Mouse (Mus musculus) lung, embryonic 15.5 days (tissue): Measurements from ENCODE around the gene Tex38. TPM values are rescaled to one million over a fixed set of nuclear protein-coding genes. Genes with fewer than 3 reads are reported as not detected.

Source experiments
- ATAC-seq: fragments of 200-750 bp; cut with Nextera tagmentation; 2 replicates; pipeline ENCODE4 v1.8.0; 2017; ENCODE audit warnings: moderate number of reproducible peaks, borderline replicate concordance; ENCODE audit not compliant: low FRiP score, low TSS enrichment; ENCODE audit errors: extremely low read depth
- H3K27ac ChIP-seq: fragments of 300-500 bp; sonication (generic); 2 replicates; pipeline ENCODE4 v1.5.1; 2015; ENCODE audit warnings: moderate library complexity, mild to moderate bottlenecking, inconsistent platforms
- H3K27me3 ChIP-seq: fragments of 300-500 bp; sonication (generic); 2 replicates; pipeline ENCODE4 v1.6.1; 2015; ENCODE audit warnings: inconsistent platforms
- H3K36me3 ChIP-seq: fragments of 300-500 bp; sonication (generic); 2 replicates; pipeline ENCODE4 v1.6.1; 2015; ENCODE audit warnings: inconsistent platforms
- H3K4me1 ChIP-seq: fragments of 300-500 bp; sonication (generic); 2 replicates; pipeline ENCODE4 v1.6.1; 2015; ENCODE audit warnings: inconsistent platforms
- H3K4me2 ChIP-seq: fragments of 300-500 bp; sonication (generic); 2 replicates; pipeline ENCODE4 v1.6.1; 2015; ENCODE audit warnings: inconsistent platforms, mild to moderate bottlenecking, moderate library complexity
- H3K4me3 ChIP-seq: fragments of 300-500 bp; sonication (generic); 2 replicates; pipeline ENCODE4 v1.5.1; 2015; ENCODE audit warnings: mild to moderate bottlenecking, inconsistent platforms
- H3K9ac ChIP-seq: fragments of 300-500 bp; sonication (generic); 2 replicates; pipeline ENCODE4 v1.6.1; 2015; ENCODE audit warnings: inconsistent platforms
- H3K9me3 ChIP-seq: fragments of 300-500 bp; sonication (generic); 2 replicates; pipeline ENCODE4 v1.6.1; 2016; ENCODE audit warnings: inconsistent platforms
- WGBS: fragments of 180-500 bp; shearing (Covaris S2); methylation state at CpG from one replicate; pipeline ENCODE4 v1.1.7; 2015; 5-methylcytosine and 5-hydroxymethylcytosine counted together
- polyA plus RNA-seq: library from polyadenylated mRNA; unstranded; fragments of >200 nt; fragmentation: Nextera tagmentation; extraction: Ambion mirVana; gene quantifications from 2 replicates; pipeline ENCODE4 v1.2.1, GENCODE M21; 2015

Tex38 gene
- 0.20 and 0.32 TPM in 2 replicates for polyA plus RNA-seq

DNA sequence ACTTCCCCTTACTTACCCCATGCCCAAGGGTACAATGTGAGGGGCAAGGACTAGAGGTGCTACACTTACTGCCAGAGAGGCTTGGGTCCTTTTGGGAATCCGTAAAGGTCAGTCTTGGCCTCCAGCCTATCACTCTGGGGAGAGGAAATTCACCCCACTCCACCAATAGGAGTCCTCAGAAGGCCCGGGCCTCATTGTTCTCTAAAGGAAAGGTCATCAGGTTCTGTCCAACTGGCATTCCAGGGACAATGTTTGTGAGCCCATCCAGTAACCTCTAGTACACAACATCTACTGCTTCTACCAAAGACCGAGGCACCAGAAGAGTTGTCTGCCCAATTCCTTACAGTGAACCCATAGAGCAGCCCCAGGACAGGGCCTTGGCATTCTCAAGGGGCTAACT, at the start of gene Tex38:
Gene Tex38 (minus strand): TSS at position 101 of the 400 bp plus-strand sequence.
- Histone ChIP-seq H3K4me3 (no peak within 1 kb of the TSS), H3K9me3 (no peaks in the 10 kb centered on the region), H3K27ac (no peak within 1 kb of the TSS), H3K4me2 (no peak within 1 kb of the TSS), H3K9ac (no peak within 1 kb of the TSS), H3K36me3 (peaks cover 9% of the 10 kb centered on the region; the same call in 1 of the 2 replicates), H3K4me1 (peaks cover 5% of the 10 kb centered on the region), H3K27me3 (no peaks in the 10 kb centered on the region)
- WGBS, result 73% methylated on average over 3 of the region's 3 CpGs
- no peak for ATAC-seq

- peaks cover 22% of the 10 kb centered on the region for H3K4me1 ChIP-seq
- H3K9me3 ChIP-seq, result no peaks in the 10 kb centered on the region
- H3K4me3 ChIP-seq, result no peak overlapping the region
- ATAC-seq, result no peak
- H3K27me3 ChIP-seq, result no peaks in the 10 kb centered on the region
- WGBS, result 60% methylated on average over 5 of the region's 5 CpGs
- H3K36me3 ChIP-seq, result peaks cover 22% of the 10 kb centered on the region
- no peak overlapping the region for H3K4me2 ChIP-seq
- peak overlapping the region; percentile 15; the same call in 1 of the 2 replicates for H3K27ac ChIP-seq
- no peak overlapping the region for H3K9ac ChIP-seq
Measured at GRCm38 (mm10) chr4:115830491-115830890, 49.7 kb upstream of the Tex38 start.

- peaks cover 22% of the 10 kb centered on the region for H3K4me1 ChIP-seq
- ATAC-seq, result no peak
- peak overlapping the region; percentile 88; the same call in 1 of the 2 replicates for H3K9ac ChIP-seq
- H3K9me3 ChIP-seq, result no peaks in the 10 kb centered on the region
- peak overlapping the region; percentile 78 for H3K4me2 ChIP-seq
- H3K27me3 ChIP-seq, result no peaks in the 10 kb centered on the region
- H3K4me3 ChIP-seq, result peak overlapping the region; percentile 94
- peak overlapping the region; percentile 92; the same call in 1 of the 2 replicates for H3K27ac ChIP-seq
- H3K36me3 ChIP-seq, result peaks cover 15% of the 10 kb centered on the region
- 7% methylated on average over 8 of the region's 8 CpGs for WGBS
Measured at GRCm38 (mm10) chr4:115828572-115828902, 47.7 kb upstream of the Tex38 start.

DNA sequence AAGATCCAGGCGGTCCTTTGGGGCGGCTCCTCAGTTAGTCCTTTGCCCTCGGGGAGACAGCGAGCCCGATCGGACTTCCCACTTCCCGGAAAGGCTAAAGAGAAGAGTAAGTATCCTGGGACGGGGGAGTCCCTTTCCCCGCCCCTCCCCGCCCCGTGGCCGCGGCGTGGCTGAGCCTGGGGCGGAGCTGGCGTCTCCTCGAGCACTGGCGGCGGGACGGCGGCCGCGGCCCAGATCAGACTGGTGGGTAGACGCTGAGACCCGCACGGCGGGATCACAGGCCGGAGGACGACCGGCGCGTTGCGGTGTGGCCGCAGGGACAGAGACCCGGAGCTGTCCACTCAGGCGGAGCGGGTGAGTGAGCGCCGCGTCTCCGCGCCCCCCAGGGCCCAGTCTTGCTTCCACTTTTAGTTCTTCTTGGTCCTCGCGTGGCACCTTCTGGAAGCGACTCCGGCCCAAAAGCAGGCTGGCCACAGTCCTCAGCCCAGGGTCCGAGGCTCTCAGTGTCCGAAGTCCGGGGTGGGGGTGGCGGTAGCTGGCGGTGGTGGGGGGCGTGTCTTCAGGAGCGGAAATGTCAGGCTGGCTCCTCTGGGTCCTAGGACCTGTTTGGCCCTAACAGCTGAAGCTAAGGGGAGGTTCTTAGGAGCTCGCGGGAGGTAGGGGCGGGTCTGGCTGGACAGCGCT, 47.2 kb upstream of the Tex38 start, which contains the start of gene Mob3c:
Gene Mob3c (plus strand): TSS at position 205 of the 684 bp plus-strand sequence.
- Histone ChIP-seq H3K36me3 (peaks cover 13% of the 10 kb centered on the region; the same call in 1 of the 2 replicates), H3K9ac (peak within 1 kb of the TSS; percentile 88), H3K27ac (peak within 1 kb of the TSS; percentile 92), H3K27me3 (no peaks in the 10 kb centered on the region), H3K9me3 (no peaks in the 10 kb centered on the region), H3K4me1 (peaks cover 22% of the 10 kb centered on the region), H3K4me2 (peak within 1 kb of the TSS; percentile 78), H3K4me3 (peak within 1 kb of the TSS; percentile 94)
- ATAC-seq, result peak; percentile 94
- WGBS, result 2% methylated on average over 57 of the region's 57 CpGs

DNA sequence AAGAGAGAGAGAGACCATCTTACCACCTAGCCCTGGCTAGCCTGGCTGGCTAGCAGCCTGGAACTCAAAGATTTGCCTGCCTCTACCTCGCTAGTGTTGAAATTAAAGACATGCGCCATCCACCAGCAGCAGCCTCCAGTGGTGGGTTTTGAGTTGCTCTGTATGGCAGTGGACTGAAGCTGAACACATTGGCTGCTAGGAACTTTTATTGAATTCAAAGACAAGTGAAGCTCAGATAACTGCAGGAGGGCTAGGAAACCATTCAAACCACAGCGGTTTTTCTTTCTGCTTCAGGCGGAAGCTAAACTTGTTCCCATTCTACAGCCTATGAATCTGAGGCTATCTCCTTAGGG, 46.7 kb upstream of the Tex38 start:
- Histone ChIP-seq H3K4me3 (peak overlapping the region; percentile 94), H3K4me2 (peak overlapping the region; percentile 78), H3K4me1 (peaks cover 22% of the 10 kb centered on the region), H3K36me3 (peaks cover 12% of the 10 kb centered on the region; the same call in 1 of the 2 replicates), H3K9me3 (no peaks in the 10 kb centered on the region), H3K9ac (peak overlapping the region; percentile 88), H3K27me3 (no peaks in the 10 kb centered on the region), H3K27ac (peak overlapping the region; percentile 92)
- WGBS, result 2% methylated on average over 4 of the region's 4 CpGs
- peak; percentile 1; the same call in 1 of the 2 replicates for ATAC-seq

GRCm38 (mm10) chr4:115827066-115827465, 46.2 kb upstream of the Tex38 start:
- Histone ChIP-seq H3K4me2 (peak overlapping the region; percentile 78), H3K36me3 (peaks cover 7% of the 10 kb centered on the region; the same call in 1 of the 2 replicates), H3K4me1 (peaks cover 22% of the 10 kb centered on the region), H3K4me3 (peak overlapping the region; percentile 94), H3K27me3 (no peaks in the 10 kb centered on the region), H3K27ac (no peak overlapping the region), H3K9me3 (no peaks in the 10 kb centered on the region), H3K9ac (no peak overlapping the region)
- WGBS, result 74% methylated on average over 3 of the region's 3 CpGs
- ATAC-seq, result no peak

- H3K27me3 ChIP-seq, result no peaks in the 10 kb centered on the region
- no peak for ATAC-seq
- H3K36me3 ChIP-seq, result no peaks in the 10 kb centered on the region
- WGBS, result 80% methylated on average over 2 of the region's 2 CpGs
- no peak overlapping the region for H3K4me3 ChIP-seq
- no peak overlapping the region for H3K9ac ChIP-seq
- H3K27ac ChIP-seq, result no peak overlapping the region
- H3K9me3 ChIP-seq, result no peaks in the 10 kb centered on the region
- no peak overlapping the region for H3K4me2 ChIP-seq
- H3K4me1 ChIP-seq, result peaks cover 22% of the 10 kb centered on the region
Measured at GRCm38 (mm10) chr4:115825271-115825670, 44.5 kb upstream of the Tex38 start.

DNA sequence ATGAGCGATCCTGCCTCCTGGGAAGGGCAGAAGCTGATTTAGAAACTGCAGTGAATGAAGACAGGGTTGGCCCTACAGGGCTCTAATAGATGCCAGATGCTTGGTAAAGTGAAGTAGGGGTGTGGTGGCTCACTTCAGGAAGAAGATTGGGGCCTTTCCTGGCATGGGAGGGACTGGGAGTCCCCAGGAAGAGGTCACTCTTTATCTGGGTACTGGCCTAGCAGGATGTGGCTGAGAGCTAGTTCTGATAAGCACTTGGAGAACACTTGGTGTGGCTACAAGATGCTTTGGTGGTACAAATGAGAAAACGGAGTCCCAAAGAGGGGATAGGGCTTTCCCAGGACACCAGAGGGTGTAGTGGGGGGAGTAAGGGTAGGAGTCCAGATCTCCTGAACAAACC, 43.4 kb upstream of the Tex38 start:
- Histone ChIP-seq H3K36me3 (0 out of 2 replicates have a peak, but pooled peaks cover 2% of the 10 kb centered on the region), H3K27ac (no peak overlapping the region), H3K4me1 (peaks cover 14% of the 10 kb centered on the region), H3K4me3 (no peak overlapping the region), H3K9me3 (no peaks in the 10 kb centered on the region), H3K4me2 (no peak overlapping the region), H3K27me3 (no peaks in the 10 kb centered on the region), H3K9ac (no peak overlapping the region)
- WGBS, result 60% methylated on average over 2 of the region's 2 CpGs
- ATAC-seq, result no peak

GRCm38 (mm10) chr4:115821928-115822327, 41.1 kb upstream of the Tex38 start:
- Histone ChIP-seq H3K9ac (no peak overlapping the region), H3K4me3 (no peak overlapping the region), H3K4me2 (no peak overlapping the region), H3K27me3 (no peaks in the 10 kb centered on the region), H3K9me3 (no peaks in the 10 kb centered on the region), H3K27ac (no peak overlapping the region), H3K36me3 (0 out of 2 replicates have a peak, but pooled peaks cover 2% of the 10 kb centered on the region), H3K4me1 (0 out of 2 replicates have a peak, but pooled peaks cover under 1% of the 10 kb centered on the region)
- 40% methylated on average over 3 of the region's 3 CpGs for WGBS
- ATAC-seq, result no peak

GRCm38 (mm10) chr4:115821431-115821830, 40.6 kb upstream of the Tex38 start:
- no peak for ATAC-seq
- H3K27me3 ChIP-seq, result no peaks in the 10 kb centered on the region
- H3K4me1 ChIP-seq, result no peaks in the 10 kb centered on the region
- H3K4me3 ChIP-seq, result no peak overlapping the region
- H3K4me2 ChIP-seq, result no peak overlapping the region
- no peak overlapping the region for H3K27ac ChIP-seq
- H3K36me3 ChIP-seq, result 0 out of 2 replicates have a peak, but pooled peaks cover 2% of the 10 kb centered on the region
- no peaks in the 10 kb centered on the region for H3K9me3 ChIP-seq
- H3K9ac ChIP-seq, result no peak overlapping the region

DNA sequence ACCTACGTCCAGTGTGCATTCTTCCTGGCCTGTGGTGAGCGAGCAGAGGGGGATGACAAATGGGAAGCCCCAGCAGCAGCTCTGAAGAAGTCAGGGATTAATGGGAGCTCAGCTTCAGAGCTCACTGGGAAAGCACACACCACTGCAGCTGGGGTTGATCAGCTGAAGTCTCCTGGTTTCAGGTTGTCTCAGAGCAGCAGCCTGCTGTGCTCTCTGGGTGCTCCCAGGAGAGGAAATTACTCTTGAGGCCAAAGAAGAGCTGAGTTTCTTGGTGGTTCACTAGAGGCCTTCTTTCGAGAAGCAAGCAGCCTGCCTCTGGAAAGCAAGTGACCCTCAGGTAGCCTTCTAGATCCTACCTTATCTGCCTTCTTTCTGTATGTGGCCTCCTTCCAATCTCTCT, 40.1 kb upstream of the Tex38 start:
- Histone ChIP-seq H3K4me1 (no peaks in the 10 kb centered on the region), H3K4me3 (no peak overlapping the region), H3K4me2 (no peak overlapping the region), H3K9ac (no peak overlapping the region), H3K9me3 (no peaks in the 10 kb centered on the region), H3K36me3 (peaks cover 2% of the 10 kb centered on the region; the same call in 1 of the 2 replicates), H3K27me3 (no peaks in the 10 kb centered on the region), H3K27ac (no peak overlapping the region)
- 64% methylated on average over 3 of the region's 3 CpGs for WGBS
- ATAC-seq, result no peak

DNA sequence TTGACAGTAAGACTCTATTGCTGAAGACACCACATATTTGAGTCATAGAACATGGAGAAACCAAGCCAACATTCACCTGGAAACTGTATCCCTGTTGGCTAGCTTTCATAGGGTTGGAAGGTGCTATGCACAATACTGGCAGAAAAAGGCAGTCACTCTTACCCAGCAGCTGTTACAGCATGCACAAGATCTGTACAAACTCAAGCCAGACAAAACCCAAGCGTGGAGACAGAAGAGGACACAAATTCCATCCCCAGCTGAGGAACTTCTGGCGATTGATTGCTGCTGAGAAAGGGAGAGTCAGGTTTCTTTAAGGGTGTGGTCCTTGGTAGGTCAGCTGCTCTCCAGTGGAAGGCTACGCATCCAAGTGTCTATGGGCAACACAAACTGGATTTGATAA, 39.4 kb upstream of the Tex38 start:
- no peak overlapping the region for H3K27ac ChIP-seq
- ATAC-seq, result no peak
- H3K4me2 ChIP-seq, result no peak overlapping the region
- no peaks in the 10 kb centered on the region for H3K4me1 ChIP-seq
- WGBS, result 65% methylated on average over 3 of the region's 3 CpGs
- no peak overlapping the region for H3K9ac ChIP-seq
- no peaks in the 10 kb centered on the region for H3K9me3 ChIP-seq
- H3K36me3 ChIP-seq, result peaks cover 6% of the 10 kb centered on the region; the same call in 1 of the 2 replicates
- no peaks in the 10 kb centered on the region for H3K27me3 ChIP-seq
- H3K4me3 ChIP-seq, result no peak overlapping the region
